Mouse (Mus musculus) brain, embryonic 14.5 days (tissue): ENCODE data around the gene Myom1.

Experiments used
- CTCF ChIP-seq: fragments of 200-500 bp; IDR thresholded peaks from 2 replicates; pipeline ENCODE4 v1.5.1; 2012; ENCODE audit warnings: inconsistent platforms, mild to moderate bottlenecking, moderate library complexity, borderline replicate concordance; ENCODE audit not compliant: insufficient read depth, insufficient read length; ENCODE audit errors: extremely low read depth
- POLR2A ChIP-seq: fragments of 200-500 bp; IDR thresholded peaks from 2 replicates; pipeline ENCODE4 v1.6.1; 2012; ENCODE audit warnings: mild to moderate bottlenecking, inconsistent platforms, borderline replicate concordance; ENCODE audit not compliant: poor library complexity, insufficient read depth, insufficient read length, severe bottlenecking; ENCODE audit errors: extremely low read depth

- TF ChIP-seq POLR2A, result no peak
- no peak for TF ChIP-seq CTCF
Observed at GRCm38 (mm10) chr17:71117956-71118355, 115.5 kb downstream of the Myom1 start.
